Mouse (Mus musculus) olfactory bulb, adult 2 months (tissue): ENCODE measurements around the gene Rgs7. TPM values are rescaled to one million over a fixed set of nuclear protein-coding genes. Genes with fewer than 3 reads are reported as not detected.

Source experiments
- H3K27ac ChIP-seq: fragments of 200-500 bp; 2 replicates; pipeline ENCODE4 v1.5.1; 2012; ENCODE audit warnings: low read depth, low read length; ENCODE audit not compliant: insufficient read depth
- H3K4me1 ChIP-seq: fragments of 200-500 bp; 2 replicates; pipeline ENCODE4 v1.6.1; 2012; ENCODE audit warnings: low read length; ENCODE audit not compliant: control insufficient read depth, insufficient read depth
- H3K4me3 ChIP-seq: fragments of 200-500 bp; 2 replicates; pipeline ENCODE4 v1.5.1; 2012; ENCODE audit warnings: mild to moderate bottlenecking, low read depth, low read length, moderate library complexity; ENCODE audit not compliant: insufficient read depth
- CTCF ChIP-seq: fragments of 200-500 bp; IDR thresholded peaks from 2 replicates; pipeline ENCODE4 v1.5.1; 2012; ENCODE audit warnings: low read depth, mild to moderate bottlenecking, low read length, moderate library complexity; ENCODE audit not compliant: insufficient read depth
- POLR2A ChIP-seq: fragments of 200-500 bp; IDR thresholded peaks from 2 replicates; pipeline ENCODE4 v1.6.1; 2012; ENCODE audit warnings: mild to moderate bottlenecking, low read depth, low read length, moderate library complexity; ENCODE audit not compliant: insufficient read depth
- WGBS: fragments of 180-500 bp; shearing (Covaris S2); methylation state at CpG from one replicate; pipeline ENCODE4 v1.1.7; 2018; 5-methylcytosine and 5-hydroxymethylcytosine counted together
- polyA plus RNA-seq: library from polyadenylated mRNA; stranded (reverse); fragments of >200 nt; gene quantifications from 2 replicates; pipeline ENCODE4 v1.2.4, GENCODE M21; 2012; ENCODE audit warnings: low replicate concordance; ENCODE audit not compliant: missing spikeins, insufficient read depth, insufficient read length

The Rgs7 gene
- 416 TPM in 1 of 2 replicates, not detected in the other for polyA plus RNA-seq

GRCm38 (mm10) chr1:175491861-175492682 lies at the start of gene Rgs7:
TSS of gene Rgs7 (minus strand) at chr1:175492500.
- H3K27ac ChIP-seq, result peak within 1 kb of the TSS; percentile 74
- under 1% methylated on average over 82 of the region's 82 CpGs for WGBS
- TF ChIP-seq POLR2A (peak; percentile 66), CTCF (no peak)
- H3K4me1 ChIP-seq, result peaks cover 5% of the 10 kb centered on the region
- H3K4me3 ChIP-seq, result peak within 1 kb of the TSS; percentile 91

GRCm38 (mm10) chr1:175540700-175541099 lies 48.4 kb upstream of the Rgs7 start:
- no peak overlapping the region for H3K4me3 ChIP-seq
- H3K4me1 ChIP-seq, result no peaks in the 10 kb centered on the region
- 94% methylated on average over 5 of the region's 5 CpGs for WGBS
- H3K27ac ChIP-seq, result no peak overlapping the region
- TF ChIP-seq POLR2A (no peak), CTCF (no peak)

DNA sequence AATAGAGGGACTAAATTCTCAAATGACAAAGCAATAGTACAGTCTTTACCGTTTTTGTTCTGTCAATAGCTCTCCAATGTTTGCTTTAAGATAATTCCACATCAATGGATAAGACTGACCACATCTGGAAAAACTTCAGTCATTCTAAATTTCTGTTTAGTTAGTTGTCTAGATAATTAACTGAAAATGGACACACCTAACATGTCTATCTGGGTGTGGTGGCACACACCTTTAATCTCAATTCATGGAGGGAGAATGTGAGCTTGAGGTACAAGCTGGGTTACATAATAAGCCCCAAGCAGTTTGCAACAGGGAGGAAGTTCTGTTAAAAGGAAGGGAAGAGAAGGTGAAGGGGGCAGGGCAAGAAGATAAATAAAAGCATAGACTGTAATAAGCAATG lies 45.0 kb upstream of the Rgs7 start:
- Histone ChIP-seq H3K27ac (no peak overlapping the region), H3K4me3 (no peak overlapping the region), H3K4me1 (no peaks in the 10 kb centered on the region)
- TF ChIP-seq CTCF (no peak), POLR2A (no peak)
- WGBS, result 92% methylated on average over 1 of the region's 1 CpGs

DNA sequence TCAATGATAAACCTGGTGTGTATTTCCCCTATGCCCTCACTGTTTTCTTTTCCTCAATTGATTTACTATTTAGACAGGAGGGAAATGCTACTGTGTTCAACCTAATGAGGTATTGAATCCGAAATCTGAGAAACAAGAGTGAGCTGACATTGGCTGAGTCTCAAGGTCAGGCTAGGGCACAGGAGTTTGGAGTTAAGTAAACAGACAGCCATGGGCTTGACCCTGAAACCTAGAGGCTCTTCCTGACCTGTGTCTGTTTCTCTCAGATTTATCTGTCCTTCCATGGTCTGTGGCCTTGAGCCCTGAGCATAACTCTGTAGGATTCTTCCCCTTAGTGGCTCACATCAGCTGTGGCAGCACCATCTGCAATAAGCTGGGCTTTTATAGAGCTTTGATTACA lies 37.6 kb upstream of the Rgs7 start:
- Histone ChIP-seq H3K4me1 (no peaks in the 10 kb centered on the region), H3K27ac (no peak overlapping the region), H3K4me3 (no peak overlapping the region)
- no peak for TF ChIP-seq CTCF
- no peak for TF ChIP-seq POLR2A
- WGBS, result 78% methylated on average over 1 of the region's 1 CpGs

DNA sequence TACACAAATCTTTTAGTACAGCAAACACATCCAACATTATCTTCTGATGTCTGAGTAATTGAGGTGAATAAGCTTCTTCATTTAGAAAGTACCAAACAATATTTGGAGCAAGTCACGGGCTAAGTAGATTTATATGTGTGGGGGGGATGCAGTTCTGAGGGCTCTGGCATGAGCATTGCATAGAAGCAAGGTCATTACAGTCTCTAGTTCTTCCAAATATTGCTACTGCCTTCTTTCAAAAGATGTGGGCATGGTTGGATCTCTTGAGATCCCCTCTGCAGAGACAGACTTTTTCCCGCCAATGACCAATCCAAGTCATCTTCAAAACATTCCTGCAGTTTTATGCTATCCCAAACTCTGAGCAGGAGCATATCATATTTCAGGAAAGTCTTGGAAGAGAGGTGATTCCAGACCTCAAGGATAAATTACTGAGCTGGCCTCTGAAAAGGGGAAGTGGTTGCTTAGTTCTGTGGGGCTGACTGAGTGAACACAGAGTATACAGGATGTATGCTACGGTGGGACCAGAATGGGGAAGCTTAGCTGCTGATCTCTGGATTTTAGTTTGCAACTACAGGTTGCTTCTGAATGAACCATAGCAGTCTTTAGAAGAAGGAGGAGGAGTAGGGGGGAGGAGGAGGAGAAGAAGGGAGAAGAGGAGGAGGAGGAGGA lies 32.5 kb upstream of the Rgs7 start:
- Histone ChIP-seq H3K27ac (no peak overlapping the region), H3K4me1 (no peaks in the 10 kb centered on the region), H3K4me3 (no peak overlapping the region)
- no peak for TF ChIP-seq CTCF
- WGBS, result 87% methylated on average over 3 of the region's 3 CpGs

- H3K4me3 ChIP-seq, result no peak overlapping the region
- no peaks in the 10 kb centered on the region for H3K4me1 ChIP-seq
- no peak for TF ChIP-seq POLR2A
- TF ChIP-seq CTCF, result no peak
- WGBS, result 89% methylated on average over 2 of the region's 2 CpGs
- no peak overlapping the region for H3K27ac ChIP-seq
These were observed 31.3 kb upstream of the Rgs7 start for GRCm38 (mm10) chr1:175523572-175523971.

GRCm38 (mm10) chr1:175514543-175514942 lies 22.2 kb upstream of the Rgs7 start:
- Histone ChIP-seq H3K4me1 (no peaks in the 10 kb centered on the region), H3K27ac (no peak overlapping the region), H3K4me3 (no peak overlapping the region)
- WGBS, result 55% methylated on average over 2 of the region's 2 CpGs
- TF ChIP-seq CTCF (no peak), POLR2A (no peak)

DNA sequence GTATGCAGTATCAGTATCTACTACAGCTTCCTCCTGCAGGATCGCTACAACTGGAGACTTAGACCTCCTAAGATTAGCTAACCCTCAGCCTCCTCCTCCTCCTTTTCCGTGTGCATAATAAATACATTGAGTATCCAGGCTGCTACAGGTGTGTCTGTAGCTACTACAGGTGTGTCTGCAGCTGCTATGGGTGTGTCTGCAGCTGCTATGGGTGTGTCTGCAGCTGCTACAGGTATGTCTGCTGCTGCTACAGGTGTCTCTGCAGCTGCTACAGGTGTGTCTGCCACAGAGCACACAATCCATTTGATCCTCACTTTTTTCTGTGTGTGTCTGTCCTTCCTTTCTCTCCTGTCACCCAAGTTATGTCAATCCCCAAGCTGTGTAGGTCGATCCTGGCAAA lies 19.9 kb upstream of the Rgs7 start:
- 82% methylated on average over 3 of the region's 3 CpGs for WGBS

GRCm38 (mm10) chr1:175509989-175510388 lies 17.7 kb upstream of the Rgs7 start:
- H3K4me1 ChIP-seq, result no peaks in the 10 kb centered on the region
- no peak overlapping the region for H3K4me3 ChIP-seq
- no peak for TF ChIP-seq POLR2A
- 86% methylated on average over 3 of the region's 3 CpGs for WGBS
- no peak overlapping the region for H3K27ac ChIP-seq

More for the DNA sequence above, 19.9 kb upstream of the Rgs7 start:
- Histone ChIP-seq H3K4me1 (no peaks in the 10 kb centered on the region), H3K27ac (no peak overlapping the region), H3K4me3 (no peak overlapping the region)
- TF ChIP-seq CTCF (no peak), POLR2A (no peak)

DNA sequence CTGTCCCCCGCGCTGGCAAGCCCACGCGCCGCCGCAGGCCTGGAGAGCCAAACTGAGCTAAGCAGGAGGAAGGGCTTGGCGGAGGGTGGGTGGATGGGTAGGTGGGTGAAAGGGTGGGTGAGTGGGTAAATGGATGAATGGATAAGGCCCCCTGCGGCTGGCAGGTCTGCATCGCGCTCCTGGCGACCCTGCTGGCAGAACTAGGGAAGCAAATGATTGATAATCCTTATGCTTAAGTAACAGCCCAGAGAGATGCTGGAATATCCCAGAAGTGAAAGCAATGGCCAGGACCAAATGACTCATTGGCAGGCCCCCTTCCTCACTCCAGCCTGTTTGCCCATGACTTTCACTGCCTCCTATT lies 363 bp upstream of the Rgs7 start:
- Histone ChIP-seq H3K4me3 (peak overlapping the region; percentile 91), H3K27ac (peak overlapping the region; percentile 35; the same call in 1 of the 2 replicates), H3K4me1 (peaks cover 5% of the 10 kb centered on the region)
- TF ChIP-seq CTCF, result no peak
- no peak for TF ChIP-seq POLR2A
- WGBS, result 1% methylated on average over 11 of the region's 11 CpGs
